Mouse (Mus musculus) spleen, adult 10 weeks (tissue): Measurements from ENCODE around the gene Gm3127. TPM values are rescaled to one million over a fixed set of nuclear protein-coding genes. Genes with fewer than 3 reads are reported as not detected.

Experiments
- polyA plus RNA-seq: library from polyadenylated mRNA; stranded (reverse); fragments of 350-450 nt; fragmentation: Illumina TruSeq; extraction: RNeasy Lipid Tissue Mini Kit (QIAGEN cat#74804); gene quantifications from one replicate; pipeline ENCODE4 v1.2.3, GENCODE M21; 2015; ENCODE audit warnings: low replicate concordance; ENCODE audit not compliant: insufficient read depth

The Gm3127 gene
- not detected for polyA plus RNA-seq

GRCm38 (mm10) chr14:4164730-4165129 lies at the start of gene Gm3127:
Gm3127 (plus strand) TSS chr14:4165030.

GRCm38 (mm10) chr14:4182491-4183210 lies 17.8 kb downstream of the Gm3127 start, which contains the start of gene Gm2974:
Gm2974 (plus strand) TSS chr14:4182576.

Other genes with a start within 250 kb of the Gm3127 start
- not detected for gene Gm3029, start 233.3 kb upstream of the Gm3127 start, polyA plus RNA-seq
- gene Gm3095, start 201.5 kb upstream of the Gm3127 start, polyA plus RNA-seq, result not detected
- not detected for gene Gm3099, start 166.6 kb upstream of the Gm3127 start, polyA plus RNA-seq
- gene Gm5796, start 141.1 kb upstream of the Gm3127 start, polyA plus RNA-seq, result not detected
- gene Gm3115, start 80.9 kb upstream of the Gm3127 start, polyA plus RNA-seq, result not detected
- 0.58 TPM for gene Gm8108, start 54.5 kb upstream of the Gm3127 start, polyA plus RNA-seq
- not detected for gene Gm2974, start 17.5 kb downstream of the Gm3127 start, polyA plus RNA-seq
- gene Gm3138, start 84.6 kb downstream of the Gm3127 start, polyA plus RNA-seq, result not detected
- not detected for gene Gm3149, start 152.3 kb downstream of the Gm3127 start, polyA plus RNA-seq
- gene 2610042L04Rik, start 169.7 kb downstream of the Gm3127 start, polyA plus RNA-seq, result not detected
- not detected for gene Gm3159, start 232.5 kb downstream of the Gm3127 start, polyA plus RNA-seq